Mouse (Mus musculus): ENCODE measurements around the gene Slc16a13.

DNA sequence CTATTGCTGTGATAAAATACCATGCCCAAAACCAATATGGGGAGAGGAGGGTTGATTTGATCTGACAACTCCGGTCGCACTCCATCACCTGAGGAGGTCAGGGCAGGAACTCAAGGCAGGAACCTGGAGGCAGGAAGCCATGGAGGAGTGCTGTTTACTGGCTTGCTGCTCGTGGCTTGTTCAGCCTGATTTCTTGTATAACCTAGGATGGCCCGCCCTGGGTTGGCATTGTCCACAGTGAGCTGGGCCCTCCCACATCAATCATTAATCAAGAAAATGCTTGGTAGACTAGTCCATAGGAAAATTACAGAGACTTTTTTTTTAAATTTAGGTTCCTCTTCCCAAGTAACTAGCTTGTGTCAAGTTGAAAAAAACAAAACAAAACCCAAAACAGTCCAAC lies 46.4 kb downstream of the Slc16a13 start:
- TF ChIP-seq CTCF (IDR thresholded peaks at IDR 0.05; ENCODE audit: low read depth, low read length) (no peak), POLR2AphosphoS5 (IDR thresholded peaks at IDR 0.05; ENCODE audit: insufficient replicate concordance, low read depth, low read length) (no peak), GATA1 (IDR thresholded peaks at IDR 0.05; ENCODE audit: borderline replicate concordance, low read length) (no peak), TAL1 (conservative IDR thresholded peaks at IDR 0.05; ENCODE audit: low read depth, low read length) (no peak), GATA2 (IDR thresholded peaks at IDR 0.05; ENCODE audit: borderline replicate concordance, low read depth, low read length) (no peak)
